Mouse (Mus musculus): ENCODE measurements around the gene Cyth1.

The Cyth1 gene

GRCm38 (mm10) chr11:118248150-118249011, at the start of gene Cyth1:
Gene Cyth1, minus strand, starts transcription at chr11:118248592.
- DNase-seq (ENCODE audit: low read depth), result peak; percentile 100

DNA sequence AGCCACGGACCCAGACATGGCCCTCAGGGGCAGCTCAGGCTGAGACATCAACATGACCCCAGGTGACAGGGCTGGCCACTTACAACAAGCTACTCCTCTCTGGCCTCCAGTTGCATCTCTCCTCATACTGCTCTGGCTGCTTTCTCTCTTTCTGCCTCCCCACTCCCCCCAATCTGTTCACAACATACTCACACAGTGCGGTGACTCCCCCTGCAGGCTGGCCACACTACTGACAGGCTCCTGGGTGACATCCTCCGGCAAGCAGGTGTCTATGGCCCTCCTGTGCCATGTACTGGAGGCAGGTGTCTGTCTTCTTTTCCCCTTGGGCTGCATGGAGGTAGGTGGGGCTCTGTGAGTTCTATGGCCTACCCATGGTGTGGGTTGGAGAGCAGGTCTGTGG, 49.6 kb upstream of the Cyth1 start:
- DNase-seq (ENCODE audit: low read depth), result peak; percentile 43

DNA sequence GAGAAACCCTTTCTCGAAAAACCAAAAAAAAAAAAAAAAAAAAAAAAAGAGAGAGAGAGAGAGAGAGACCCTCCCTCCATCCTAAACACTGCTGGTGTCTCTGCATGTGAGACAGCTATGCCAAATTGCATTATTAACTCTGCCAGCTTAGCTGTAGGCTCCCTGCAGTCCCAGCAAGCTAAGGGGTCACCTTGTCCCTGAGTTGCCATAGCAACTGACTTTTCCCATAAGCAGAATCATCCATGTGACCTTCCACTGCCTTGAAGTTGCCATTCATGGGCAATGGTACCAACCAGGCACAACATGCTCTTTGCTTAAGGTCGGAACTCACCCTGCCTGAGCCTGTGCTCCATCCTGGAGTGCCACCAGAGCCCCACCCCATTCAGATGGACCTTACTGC, 46.6 kb upstream of the Cyth1 start:
- DNase-seq (ENCODE audit: low read depth), result no peak

DNA sequence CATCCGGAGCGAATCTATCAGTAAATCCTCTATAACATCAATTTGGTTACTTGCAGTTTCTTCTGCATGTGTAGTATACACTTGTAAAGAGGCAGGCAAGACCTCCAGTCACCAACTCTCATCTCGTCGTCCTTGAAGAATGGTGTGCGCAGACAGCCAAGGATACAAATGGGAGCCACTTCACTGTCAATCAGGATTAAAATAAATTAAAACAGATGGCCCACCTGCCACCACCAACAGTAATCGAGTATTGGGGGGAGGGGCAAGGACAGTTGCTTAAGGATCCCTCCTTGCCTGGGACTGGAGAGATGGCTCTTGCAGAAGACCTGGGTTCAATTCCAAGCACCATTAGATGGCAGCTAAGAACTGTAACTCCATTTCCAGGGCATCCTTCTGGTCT, 44.3 kb upstream of the Cyth1 start:
- DNase-seq (ENCODE audit: low read depth), result no peak

DNA sequence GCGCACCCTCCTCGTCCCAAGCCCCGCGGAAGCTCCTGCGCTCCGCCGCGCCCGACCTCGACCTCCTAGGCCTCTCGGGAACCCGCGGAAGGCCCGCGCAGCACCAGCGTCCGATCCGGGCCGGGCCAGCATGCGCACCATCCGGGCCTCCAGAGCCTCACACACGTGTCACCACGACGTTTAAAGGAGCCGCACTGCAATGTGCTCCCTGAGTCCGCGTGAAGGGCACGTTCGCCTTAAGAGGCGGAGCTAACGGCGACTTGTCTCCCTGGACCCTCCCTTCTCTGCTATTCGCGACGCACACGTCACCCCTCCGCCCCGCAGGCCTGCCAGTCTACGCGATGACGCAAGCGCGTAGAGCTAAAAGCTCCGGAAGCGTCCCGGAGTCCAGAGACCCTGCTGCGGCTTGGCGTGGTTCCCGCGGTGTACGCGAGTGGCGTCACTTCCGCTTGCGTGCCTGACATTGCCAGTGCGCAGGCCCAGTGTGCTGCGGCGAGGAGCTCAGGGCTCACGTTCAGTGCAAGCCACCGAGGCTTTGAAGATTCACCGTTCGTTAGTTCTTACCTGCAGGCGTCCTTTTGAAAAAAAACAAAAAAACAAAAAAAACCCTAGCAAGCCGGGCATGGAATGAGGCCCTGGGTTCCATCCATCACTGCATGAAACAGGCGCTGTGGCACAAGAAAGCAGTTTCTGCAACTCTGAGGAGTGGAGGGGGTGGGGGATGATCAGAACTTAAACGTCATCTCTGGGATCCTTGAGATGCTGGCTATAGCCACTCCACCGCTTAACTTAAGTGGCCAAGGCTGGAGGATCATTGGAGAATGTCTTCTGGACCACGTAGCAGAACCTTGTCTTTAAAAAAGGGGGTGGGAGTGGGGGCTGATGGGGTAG, 41.9 kb upstream of the Cyth1 start, which contains the start of gene Usp36:
Gene Usp36 (minus strand): TSS at position 246 of the 891 bp plus-strand sequence.
- peak; percentile 100 for DNase-seq (ENCODE audit: low read depth)

- no peak for DNase-seq (ENCODE audit: low read depth)
These were observed 41.2 kb upstream of the Cyth1 start for GRCm38 (mm10) chr11:118289562-118289961.

DNA sequence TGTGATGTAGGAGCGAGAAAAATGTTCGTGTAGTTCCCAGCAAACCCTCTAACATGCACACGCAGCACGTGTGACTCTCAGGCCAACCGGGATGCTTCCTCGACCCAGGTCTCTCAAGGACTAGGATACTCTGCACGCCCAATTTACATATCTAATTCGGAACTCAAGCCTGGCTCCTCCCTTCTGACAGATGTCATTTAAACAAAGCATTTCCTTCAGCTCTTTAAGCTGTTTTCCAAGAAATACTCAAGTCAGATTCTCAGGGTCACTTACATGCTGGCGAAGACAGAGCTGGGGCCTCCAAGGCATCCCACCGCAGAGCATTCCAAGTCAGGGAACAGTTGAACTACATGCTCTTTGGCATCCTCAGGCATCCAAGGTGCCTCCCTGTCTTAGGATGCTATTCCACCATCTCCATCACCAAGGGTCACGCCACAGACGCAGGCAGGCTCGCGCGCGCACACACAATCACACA, 40.7 kb upstream of the Cyth1 start:
- peak; percentile 75 for DNase-seq (ENCODE audit: low read depth)

- no peak for DNase-seq (ENCODE audit: low read depth)
These were observed 39.2 kb upstream of the Cyth1 start for GRCm38 (mm10) chr11:118287573-118287972.

GRCm38 (mm10) chr11:118286434-118286833, 38.0 kb upstream of the Cyth1 start:
- no peak for DNase-seq (ENCODE audit: low read depth)

DNA sequence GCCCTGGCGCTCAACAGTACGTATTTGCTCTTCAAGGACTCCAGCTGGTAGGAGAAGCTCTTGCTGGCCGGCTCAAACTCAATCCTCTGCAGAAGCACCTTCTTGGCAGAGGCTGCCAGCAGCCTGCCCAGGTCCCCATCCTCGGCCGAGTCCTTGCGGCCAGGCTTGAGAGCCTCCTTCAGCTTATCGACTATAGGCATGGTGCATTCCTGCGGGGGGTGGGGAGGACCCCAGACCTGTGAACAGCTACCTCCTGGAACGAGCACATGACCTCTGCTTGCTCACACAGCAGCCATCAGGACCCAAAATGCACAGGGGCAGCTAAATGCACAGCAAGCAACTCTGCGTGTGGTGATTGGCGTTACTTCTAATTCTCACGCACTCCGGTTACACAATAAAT, 37.4 kb upstream of the Cyth1 start:
- no peak for DNase-seq (ENCODE audit: low read depth)

- no peak for DNase-seq (ENCODE audit: low read depth)
These were observed 31.8 kb upstream of the Cyth1 start for GRCm38 (mm10) chr11:118280218-118280617.

- no peak for DNase-seq (ENCODE audit: low read depth)
These were observed 27.9 kb upstream of the Cyth1 start for GRCm38 (mm10) chr11:118276328-118276727.

DNA sequence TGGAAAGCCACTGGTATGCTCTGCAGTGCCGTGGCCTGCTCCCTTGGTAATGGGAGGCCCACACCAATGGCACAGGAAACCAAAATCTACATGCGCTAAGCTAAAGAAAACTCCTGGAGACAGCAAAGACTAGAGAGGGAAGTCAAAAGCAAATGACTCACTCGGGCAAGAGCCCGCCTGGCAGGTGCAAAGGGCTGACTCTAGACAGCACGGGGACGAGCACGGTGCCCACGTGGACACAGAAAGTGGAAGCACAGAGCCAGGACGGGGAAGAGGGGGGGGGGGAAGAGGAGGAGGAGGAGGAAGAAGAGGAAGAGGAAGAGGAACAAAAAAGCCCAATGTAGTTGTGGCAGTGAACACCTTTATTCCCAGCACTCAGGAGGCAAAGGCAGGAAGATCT, 26.7 kb upstream of the Cyth1 start:
- DNase-seq (ENCODE audit: low read depth), result no peak

GRCm38 (mm10) chr11:118269827-118270226, 21.4 kb upstream of the Cyth1 start:
- DNase-seq (ENCODE audit: low read depth), result peak; percentile 69

- DNase-seq (ENCODE audit: low read depth), result peak; percentile 65
These were observed 18.3 kb upstream of the Cyth1 start for GRCm38 (mm10) chr11:118266666-118267046.

DNA sequence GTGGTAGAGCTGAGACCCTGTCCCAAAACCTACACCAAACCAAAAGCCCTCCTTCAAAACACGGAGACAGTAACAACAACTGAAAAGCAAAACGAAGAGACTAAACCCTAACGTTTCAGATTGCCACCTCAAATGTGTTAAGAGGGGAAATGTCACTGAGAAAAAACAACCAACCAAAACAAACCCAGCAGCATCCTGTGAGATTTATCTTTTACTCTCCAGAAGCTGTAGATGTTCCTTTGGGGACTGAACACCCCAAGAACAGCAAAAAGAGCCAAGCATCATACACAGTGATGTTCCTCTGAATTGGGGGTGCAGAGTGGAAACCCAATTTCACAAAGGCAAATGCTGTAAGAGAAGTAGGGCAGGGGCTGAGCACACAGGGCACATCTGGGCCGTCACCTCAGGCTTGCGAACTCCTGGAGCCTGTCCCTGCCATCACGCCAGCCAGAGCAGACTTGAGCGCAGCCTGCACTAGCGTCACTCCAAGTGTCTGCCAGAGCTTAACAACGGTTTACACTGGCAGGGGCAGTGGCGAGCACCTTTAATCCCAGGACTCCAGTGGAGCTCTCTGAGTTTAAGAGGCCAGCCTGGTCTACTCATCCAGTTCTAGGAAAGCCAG, 17.8 kb upstream of the Cyth1 start:
- DNase-seq (ENCODE audit: low read depth), result peak; percentile 63

DNA sequence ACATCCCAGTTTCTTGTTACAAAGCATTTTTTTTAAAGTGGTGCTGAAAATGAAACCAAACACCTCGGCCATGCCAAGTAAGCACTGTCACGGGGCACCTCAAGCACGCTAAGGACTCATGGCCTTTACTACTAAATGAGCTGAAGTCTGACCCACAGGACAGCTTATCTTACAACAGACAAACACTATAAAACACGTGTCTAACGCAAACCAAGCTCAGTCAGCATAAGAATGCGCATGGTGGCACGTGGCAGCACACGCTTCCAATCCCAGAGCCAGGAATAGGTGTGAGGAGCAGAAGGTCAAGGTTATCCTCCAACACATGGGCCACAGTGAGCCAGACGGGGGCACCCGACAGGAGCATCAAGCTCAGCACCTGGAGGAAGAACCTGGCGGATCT, 17.2 kb upstream of the Cyth1 start:
- peak; percentile 56 for DNase-seq (ENCODE audit: low read depth)

GRCm38 (mm10) chr11:118263146-118263545, 14.8 kb upstream of the Cyth1 start:
- DNase-seq (ENCODE audit: low read depth), result no peak

DNA sequence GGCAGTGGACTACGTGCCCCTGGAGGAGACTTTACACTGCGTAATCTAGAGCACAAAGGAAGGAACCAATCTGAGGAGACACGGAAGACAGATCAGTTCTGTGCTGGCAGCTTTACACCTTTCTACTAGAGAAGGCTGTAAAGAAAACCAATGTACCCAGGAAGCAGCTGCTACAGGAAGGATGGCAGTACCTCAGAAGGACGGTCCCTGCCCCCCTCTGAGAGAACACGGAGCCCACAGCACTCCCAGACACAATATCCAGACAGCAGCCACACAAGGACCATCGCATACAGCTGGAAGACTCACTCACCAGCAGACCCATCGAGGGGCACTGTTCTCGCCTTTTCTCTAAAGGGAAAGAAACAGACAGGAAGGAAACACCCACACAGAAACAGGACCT, 11.7 kb upstream of the Cyth1 start:
- DNase-seq (ENCODE audit: low read depth), result peak; percentile 73

- no peak for DNase-seq (ENCODE audit: low read depth)
These were observed 11.2 kb upstream of the Cyth1 start for GRCm38 (mm10) chr11:118259580-118259979.

- no peak for DNase-seq (ENCODE audit: low read depth)
These were observed 8.0 kb upstream of the Cyth1 start for GRCm38 (mm10) chr11:118256371-118256770.

Data from induced T-regulatory cell, adult 2 months (primary cell).